Mouse (Mus musculus) testis, postnatal 10 days (tissue): ENCODE measurements around the gene Cfap45.

ENCODE experiments used
- DNase-seq: peaks from one replicate; pipeline ENCODE4 v3.0.0; 2021; ENCODE audit warnings: low spot score

Gene Cfap45

DNA sequence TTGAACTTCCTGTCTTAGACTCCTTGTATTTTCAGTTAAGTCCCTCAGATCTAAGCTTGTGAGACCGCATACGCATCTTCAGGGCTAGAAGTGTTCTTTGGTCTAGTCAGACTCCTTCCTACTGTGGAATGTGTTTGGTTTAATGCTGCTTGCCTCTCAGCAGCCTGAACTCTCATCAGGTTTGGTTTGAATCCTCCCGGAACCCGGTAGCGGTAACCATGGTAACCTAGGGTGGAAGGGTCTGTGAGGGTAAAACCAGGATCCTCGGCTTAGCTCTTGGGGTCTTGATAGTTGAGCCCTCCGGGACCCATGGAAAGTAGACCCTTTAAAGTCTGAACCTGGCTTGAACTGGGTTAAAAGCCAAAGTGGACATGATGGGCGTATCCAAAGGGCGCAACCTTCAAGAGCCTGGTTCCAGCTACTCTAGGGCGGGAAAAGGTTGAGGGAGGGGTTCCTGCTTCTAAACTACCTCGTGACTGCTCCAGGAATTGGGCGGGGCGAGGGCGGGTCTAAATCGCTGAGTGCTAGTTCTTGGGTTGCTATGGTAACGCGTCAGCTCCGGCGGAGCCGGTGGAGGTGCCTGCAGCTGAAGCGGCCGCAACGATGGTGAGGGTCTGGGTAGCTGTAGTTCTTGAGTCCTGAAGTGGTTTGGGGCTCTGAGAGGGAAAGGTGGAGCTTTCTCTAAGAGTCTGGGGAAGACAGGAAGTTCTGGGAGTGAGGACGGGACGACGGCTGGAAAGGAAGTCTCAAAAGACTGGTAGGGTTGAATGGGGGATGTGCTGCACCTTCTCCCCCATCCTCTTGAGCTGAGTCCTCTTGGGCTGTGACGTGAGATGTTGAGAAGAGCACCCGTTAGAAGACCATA lies at the start of gene Cfap45:
Gene Cfap45, plus strand, starts transcription at position 226 of the 865 bp plus-strand sequence.
- DNase-seq, result peak; percentile 83

DNA sequence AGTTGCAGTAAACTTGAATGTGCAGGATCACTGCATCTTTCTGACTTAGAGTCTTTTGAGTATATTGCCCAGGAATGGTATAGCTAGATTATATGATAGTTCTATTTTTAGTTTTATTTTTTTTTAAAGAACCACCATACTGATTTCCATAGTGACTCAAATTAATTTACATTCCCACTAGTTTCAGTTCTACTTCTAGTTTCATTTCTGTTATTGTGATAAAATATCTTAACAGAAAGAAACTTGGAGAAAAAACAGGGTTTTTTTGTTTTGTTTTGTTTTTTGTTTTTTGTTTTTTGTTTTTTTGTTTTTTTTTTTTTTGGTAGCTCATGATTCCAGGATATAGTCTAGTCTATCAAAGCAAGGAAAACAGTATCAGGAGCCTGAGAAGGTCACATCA lies 47.7 kb upstream of the Cfap45 start:
- no peak for DNase-seq

DNA sequence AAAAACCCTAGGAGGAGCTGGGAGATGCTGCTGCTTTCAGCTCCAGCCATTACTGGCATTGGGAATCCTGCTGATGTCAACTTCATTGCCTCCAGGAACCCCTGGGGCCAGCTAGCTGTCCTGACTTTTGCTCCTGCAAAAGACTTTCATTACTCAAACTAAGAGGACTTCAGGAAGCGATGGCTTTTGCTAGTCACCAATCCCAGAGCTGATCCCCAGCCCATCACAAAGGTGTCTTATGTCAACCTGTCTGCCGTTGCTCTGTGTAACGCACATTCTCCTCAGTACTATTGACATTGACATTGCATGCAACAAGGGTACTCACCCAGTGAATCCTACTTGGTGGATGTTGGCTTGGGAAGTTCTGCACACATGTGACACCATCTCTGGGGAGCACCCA lies 46.4 kb upstream of the Cfap45 start:
- DNase-seq, result no peak

DNA sequence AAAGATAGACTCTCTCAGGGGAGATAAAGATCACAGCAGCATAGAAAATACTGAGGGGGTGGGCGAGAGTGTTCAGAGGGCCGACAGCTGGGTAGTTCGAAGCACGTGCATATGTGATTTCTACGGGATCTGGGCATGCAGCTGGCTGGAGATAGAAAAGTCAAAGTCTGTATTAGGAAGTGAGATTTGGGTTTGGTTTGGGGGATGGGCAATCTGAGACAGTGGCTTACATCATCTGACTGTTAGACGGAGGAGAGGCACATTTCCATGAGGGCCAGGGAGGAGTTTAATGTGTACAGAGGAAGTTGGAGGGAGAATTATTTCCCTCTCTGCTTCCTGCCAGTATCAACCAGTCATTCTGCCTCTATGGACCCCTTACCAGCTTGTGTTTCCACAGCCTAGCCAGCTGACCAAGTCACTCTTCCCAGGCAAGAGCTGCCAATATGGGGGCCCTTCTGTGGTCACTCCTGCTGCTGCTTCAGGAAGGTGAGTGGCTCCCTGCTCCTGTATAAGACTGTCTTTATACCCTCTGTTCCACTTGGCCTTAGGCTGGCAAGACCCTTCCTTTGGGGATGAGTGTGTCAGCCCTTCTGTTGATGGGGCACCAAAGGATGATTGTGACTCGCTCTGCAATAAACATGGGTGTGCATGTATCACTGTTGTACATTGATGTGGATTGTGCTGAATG lies 45.4 kb upstream of the Cfap45 start, which contains the start of gene Slamf9:
Gene Slamf9, plus strand, starts transcription at position 305 of the 688 bp plus-strand sequence.
- no peak for DNase-seq

DNA sequence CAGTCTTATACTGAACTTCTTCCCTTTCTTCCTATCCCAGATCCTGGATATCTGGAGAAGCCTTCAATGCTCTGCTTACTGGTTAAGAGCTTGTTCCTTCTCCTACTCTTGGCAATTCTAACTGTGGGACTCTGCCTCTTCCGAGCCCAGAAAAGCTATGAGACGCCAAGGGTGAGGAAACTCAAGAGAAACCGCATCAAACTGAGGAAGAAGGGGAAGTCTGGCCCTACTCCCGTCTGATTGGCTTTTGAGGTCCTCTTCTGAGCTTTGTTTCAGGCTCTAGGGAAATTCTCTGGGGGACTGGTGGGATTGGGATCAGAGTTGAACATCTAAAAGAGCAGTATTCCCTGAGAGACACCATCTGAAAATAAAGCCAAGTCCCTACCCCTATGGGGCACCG lies 42.6 kb upstream of the Cfap45 start:
- DNase-seq, result no peak

DNA sequence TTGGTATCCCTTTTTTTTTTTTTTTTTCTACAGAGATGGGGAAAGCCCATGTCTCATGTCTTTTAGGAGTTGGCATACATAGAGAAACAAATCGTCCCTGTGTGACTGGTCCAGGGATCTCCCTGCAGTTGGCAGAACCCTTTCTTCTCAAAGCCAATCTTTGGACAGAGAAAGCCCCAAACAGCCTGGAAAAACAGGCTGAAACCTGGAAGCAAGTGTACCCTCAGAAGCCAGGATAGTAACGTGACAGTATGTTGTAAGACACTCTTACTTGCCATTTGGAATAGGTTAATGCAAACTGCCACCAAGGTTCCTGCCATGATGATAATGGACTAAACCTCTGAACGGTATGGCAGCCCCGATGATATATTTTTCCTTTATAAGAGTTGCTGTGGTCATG lies 40.2 kb upstream of the Cfap45 start:
- DNase-seq, result no peak

DNA sequence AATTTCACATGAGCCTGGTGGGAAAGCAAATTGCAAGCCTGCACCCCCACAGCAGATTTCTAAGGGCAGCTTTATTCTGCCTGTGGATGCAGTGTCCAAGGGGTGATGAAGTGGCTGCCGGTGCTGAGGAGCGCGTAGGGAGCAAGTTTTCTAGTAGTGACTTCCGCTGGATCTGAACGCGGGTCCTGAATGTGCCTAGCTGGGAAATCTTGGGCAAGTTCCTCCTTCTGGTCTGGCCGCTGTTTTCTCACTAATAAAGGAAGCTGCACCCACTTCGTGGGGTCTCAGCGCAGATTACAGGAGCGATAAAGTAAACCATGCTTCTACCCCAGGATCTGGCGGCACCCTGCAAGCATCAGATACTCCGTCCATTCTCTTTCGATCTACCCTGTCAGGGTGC lies 39.5 kb upstream of the Cfap45 start:
- no peak for DNase-seq

DNA sequence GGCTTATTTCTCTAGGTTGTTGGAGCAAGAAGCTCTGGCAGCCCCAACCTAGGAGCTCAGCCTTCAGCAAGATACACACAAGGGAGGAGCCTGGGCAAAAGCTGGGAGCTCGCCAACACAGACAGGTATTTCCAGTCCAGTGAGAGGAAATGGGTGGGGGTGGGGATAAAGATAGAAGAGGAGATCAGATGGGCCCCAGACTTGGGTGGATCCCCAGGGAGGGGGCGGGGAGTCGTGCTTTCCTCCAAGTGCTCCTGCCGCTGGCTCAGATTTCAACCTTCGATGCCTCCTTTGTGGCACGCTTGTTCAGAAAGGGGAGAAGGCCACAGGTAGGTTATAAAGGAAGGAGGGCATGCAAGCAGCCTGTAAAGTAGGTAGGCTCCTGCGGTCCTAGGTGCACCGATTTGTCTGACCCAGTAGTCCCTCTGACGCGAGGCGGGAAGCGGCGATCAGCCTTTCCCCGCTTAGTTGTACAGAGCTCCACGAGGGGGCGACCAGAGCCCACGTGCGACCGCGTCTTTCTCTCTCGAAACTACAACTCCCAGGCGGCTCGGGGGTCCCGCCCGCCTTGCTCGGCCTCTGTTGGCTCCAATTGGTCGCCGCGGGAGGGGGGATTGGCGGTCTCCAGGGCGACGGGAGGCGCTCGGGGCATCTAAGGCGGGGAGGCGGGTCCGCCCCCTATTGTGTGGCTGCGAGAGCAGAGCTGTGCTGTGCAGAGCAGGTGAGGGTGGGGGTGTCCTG lies 38.9 kb upstream of the Cfap45 start, which contains the start of gene Igsf9:
Gene Igsf9, plus strand, starts transcription at position 249 of the 741 bp plus-strand sequence.
- peak; percentile 89 for DNase-seq

DNA sequence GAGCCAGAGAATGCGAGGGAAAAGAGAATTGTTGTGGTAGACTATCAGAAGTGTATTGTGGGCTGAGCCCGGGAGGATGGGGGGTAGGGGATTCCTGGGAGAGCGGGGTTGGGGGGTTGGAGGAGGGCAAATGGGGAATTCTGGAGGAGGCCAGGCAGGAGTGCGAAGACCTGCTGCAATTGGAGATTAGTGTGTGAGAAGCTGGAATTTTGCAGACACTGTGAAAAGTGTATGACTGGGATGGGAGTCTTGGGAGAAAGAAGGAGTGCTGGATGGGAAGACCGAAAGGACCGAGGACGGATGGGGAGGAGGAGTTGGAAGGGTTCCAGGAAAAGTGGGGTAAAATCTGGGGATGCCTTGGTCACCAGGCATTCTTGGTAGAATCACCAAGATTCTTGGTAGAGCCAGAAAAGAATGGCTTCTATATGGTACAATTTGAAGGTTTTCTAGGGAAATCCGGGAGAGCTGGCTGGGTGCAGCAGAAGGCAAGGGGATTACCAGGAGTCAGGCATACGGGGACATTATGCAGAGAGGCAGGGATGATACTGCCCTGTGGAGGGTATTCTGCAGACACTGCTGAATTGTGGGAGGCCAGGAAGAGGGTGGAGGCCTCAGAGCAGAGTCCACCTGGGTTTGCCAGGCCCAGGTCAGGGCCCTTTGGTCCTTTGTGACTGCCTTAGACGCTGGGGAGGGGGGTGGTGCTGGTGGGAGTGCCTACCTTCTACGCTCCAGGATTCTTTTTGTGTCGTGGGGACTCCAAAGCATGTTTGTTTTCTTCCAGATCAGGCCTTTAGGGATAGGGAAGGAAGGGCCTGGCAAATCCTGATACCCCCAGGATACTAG lies 37.9 kb upstream of the Cfap45 start:
- no peak for DNase-seq

DNA sequence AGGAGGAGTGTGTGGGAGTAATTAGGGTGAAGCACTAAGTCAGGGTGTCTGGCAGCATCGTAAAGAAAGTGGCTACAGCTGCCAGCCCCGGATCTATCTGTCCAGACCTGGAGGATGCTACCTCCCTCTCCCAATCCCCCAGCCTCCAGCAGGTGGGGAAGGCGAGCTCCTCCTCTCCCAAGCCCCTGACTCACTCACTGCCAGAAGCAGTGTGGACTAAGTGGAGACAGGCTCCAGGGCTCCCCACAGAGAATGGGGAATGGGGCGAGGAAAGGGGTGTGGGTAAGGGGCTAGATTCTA lies 37.3 kb upstream of the Cfap45 start:
- DNase-seq, result no peak

DNA sequence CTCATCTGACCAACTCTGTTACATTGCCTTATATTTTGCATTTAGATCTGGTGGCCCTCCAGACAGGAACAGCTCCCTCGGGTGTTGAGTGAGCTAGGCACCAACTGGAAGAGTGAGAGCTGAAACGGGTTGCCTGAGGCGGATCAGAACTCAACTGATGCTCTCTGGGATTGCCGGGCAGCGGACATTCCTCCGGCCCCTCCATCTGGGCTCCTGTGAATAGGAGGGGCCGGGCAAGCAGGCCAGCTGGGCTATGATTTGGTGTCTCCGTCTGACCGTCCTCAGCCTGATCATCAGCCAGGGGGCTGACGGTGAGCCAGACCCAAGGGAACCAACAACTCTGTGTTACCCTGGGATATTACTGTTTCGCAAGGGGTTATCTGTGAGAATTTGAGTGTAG lies 36.4 kb upstream of the Cfap45 start:
- DNase-seq, result no peak

DNA sequence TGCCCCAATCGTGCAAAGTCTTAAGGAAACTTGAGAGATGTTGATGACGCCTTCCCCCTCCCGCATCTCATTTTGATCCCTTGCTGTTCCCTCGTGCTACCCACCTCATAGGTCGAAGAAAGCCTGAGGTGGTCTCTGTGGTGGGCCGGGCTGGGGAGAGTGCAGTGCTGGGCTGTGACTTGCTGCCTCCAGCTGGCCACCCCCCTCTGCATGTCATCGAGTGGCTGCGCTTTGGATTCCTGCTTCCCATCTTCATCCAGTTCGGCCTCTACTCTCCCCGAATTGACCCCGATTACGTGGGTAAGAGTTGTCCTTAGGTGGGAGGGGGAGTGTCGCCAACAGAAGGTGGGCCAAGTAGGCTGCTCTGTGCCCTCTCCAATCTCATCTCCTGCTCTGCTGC lies 35.9 kb upstream of the Cfap45 start:
- no peak for DNase-seq

DNA sequence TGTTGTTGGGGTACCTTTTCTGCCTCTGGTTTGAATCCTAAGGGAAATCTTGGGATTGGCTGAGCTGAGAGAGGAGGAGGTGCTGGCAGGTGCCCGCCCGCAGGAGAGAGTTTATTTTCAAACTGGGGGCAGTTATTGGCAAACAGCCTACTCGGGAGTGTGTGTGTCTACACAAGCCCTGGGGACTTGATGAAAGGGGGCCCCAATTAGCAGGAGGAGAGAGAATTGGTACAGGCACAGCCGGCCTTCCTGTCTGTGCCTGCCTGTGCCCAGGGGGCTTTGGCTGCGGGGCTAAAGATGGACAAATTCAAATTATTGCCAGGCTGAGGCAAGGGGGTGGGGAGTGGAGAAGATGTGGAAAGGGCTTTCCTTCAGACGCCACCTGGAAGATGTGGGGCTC lies 34.8 kb upstream of the Cfap45 start:
- no peak for DNase-seq

DNA sequence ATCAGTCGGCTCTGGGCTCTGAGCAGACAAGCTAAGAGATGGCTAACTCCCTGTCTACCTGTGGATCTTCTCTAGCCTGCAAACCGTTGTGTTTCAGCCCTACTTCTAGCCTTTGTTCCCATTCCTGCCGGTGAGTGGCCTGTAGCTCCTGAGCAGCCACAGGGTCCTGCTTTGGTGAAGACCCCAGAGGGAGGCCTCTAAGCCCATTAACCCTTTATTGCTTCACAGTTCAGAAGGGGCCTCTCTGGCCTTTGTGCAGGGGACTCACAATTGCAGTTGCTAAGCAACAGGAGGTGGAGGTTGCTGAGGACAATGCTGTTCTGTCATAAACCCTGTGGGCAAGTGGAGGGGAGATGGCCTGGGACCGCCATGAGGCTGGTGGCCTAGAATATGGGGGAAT lies 34.4 kb upstream of the Cfap45 start:
- DNase-seq, result no peak

DNA sequence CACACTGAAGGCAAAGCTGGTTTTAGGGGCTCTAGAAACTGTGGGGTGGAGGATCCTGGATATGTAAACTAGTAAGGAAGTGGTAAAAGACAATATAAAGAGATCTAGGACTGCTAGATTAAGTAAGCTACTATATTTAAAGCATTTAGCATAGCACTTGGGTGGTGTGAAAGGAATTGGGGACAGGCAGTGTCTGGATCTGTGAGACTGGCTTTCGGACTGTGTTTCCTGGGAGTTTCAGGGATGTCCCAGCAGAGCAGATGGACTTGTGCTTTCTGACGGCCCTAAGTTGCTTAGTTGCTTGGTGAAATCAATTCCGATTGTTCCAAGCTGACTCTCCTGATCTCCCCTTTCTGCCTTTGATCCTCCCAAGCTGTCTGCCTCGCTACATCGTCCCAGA lies 34.0 kb upstream of the Cfap45 start:
- DNase-seq, result no peak

DNA sequence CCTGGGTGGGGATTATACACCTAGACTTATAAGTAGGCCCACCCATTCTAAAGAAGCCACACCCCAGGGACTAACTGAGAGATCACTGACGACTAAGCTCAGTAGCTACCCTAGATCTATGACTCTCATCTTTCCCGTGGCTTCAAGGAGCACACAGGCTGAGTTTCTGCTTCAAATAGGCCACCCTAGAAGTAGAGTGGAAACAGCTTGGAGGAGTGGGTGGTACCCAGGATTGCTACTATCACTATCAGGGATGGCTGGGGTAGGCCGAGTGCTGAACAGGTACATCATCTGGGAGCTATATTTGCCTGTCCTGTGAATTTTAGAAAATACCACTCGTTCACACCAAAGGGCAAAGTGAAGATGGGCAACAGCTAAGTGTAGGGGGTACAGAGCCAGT lies 32.7 kb upstream of the Cfap45 start:
- DNase-seq, result no peak

DNA sequence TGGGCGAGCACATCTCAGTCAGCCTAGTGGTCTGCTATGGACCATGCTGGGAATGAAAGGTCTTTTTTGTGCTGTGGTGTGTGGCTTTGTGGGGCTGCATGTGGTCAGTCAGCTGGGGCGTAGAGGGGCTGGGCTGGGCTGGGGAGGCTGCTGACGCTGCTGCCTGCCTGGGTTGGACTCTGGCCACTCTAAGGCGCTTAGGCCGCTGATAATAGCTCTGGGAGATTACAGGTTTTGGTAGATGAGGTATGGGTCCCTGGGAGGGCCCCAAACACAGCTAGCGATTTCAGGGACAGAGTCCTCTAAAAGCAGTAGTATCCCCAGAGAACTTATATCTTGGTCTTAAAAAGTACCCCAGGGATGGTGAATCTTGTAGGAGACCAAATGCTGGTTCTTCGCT lies 31.8 kb upstream of the Cfap45 start:
- no peak for DNase-seq

DNA sequence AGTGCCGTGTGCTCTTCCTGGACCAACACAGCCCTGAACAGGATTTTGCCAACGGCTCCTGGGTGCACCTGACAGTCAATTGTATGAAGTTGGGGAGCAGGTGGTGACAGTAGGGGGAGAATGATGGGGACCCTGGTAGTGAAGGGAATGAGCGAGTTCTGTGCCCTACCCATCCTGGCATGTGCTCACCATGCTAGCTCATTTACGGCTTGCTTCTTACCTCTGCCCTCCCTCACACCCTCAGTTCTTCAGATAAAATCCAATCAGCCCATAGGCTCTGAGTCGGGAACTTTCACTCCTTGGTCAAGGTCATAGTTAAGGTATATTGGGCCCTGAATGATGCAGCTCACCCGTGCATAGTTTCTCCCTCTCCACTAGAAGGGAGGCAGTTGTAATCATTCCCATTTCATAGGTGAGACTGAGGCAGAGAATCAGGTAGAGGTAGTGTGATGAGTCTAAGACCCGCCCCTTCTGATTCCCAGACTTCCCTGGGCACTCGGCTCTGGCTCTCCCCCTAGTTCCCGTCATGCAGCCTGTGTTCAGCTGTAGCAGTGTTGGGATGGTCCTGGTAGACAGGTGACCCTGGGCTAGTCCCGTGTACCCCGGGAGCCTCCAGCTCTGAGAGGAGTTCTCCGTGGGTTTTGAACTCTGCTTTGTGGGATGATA lies 30.9 kb upstream of the Cfap45 start:
- DNase-seq, result no peak

DNA sequence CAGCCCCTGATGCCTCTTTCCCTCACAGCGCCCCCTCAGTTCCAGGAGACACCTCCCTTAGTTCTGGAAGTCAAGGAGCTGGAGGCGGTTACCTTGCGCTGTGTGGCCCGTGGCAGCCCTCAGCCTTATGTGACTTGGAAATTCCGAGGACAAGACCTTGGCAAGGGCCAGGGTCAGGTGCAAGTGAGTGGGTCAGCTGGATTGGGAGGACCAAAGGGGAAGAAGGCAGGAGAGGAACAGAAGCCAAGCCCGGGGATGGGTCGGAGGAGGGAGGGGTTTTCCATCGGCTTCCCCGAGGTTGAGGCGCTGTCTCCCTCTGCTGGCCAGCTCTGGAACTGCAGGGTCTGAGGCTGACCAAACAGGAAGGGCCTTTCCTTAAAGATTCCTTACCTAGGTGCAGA lies 30.3 kb upstream of the Cfap45 start:
- peak; percentile 97 for DNase-seq

DNA sequence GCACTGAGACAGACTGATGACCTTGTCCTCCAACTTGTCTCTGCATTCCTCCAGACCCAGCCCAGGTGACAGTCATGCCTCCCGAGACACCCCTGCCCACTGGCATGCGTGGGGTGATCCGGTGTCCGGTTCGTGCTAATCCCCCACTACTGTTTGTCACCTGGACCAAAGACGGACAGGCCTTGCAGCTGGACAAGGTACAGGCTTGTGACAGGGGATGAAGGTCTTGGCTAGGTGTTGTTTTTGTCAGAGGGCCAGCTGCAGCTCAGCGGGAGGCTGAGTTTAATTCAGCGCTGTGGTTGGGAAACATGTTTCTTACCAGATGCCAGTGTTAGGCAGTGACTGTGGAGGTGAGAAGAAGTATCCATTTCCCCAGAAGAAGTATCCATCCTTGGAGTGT lies 28.6 kb upstream of the Cfap45 start:
- no peak for DNase-seq

DNA sequence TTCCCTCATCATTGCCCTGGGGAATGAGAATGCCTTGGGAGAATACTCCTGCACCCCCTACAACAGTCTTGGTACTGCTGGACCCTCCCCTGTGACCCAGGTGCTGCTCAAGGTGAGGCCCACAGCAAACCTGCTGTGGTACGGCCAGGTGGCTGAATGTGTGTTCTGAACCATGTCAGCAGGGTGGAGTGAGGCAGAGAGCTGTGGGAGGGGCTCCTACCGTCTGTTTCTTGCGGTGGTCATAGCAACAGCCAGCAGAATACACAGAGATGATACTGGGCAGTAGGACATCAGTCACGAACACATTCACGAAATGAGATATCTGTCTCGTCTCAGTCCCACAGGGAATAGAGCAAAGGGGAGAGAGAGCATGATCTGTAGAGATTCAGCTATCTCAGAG lies 27.1 kb upstream of the Cfap45 start:
- no peak for DNase-seq
